Mouse (Mus musculus): ENCODE measurements around the gene U2af1.

Gene U2af1

GRCm38 (mm10) chr17:31662855-31663254 lies 4.2 kb upstream of the U2af1 start:
- DNase-seq (ENCODE audit: low read depth, low spot score), result no peak

GRCm38 (mm10) chr17:31660661-31661250 lies 2.1 kb upstream of the U2af1 start:
- DNase-seq (ENCODE audit: low read depth, low spot score), result no peak

DNA sequence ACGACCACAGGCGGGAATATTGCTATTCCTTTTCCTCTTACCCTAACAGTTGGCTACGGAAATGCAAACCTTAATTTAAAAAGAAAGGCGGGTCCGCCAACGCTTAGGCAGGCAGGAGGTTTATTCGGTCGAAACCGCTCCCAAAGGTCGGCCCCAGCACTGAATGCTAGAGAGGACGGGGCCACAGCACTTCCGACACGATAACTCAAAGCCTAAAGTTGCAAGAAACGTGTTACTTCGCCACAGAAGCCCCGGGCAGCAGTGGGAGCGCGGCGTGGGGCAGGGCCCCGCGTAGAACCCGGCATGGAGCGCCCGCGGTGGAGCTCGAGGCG lies 590 bp downstream of the U2af1 start:
- no peak for DNase-seq (ENCODE audit: low read depth, low spot score)

- peak; percentile 24 for DNase-seq (ENCODE audit: low read depth, low spot score)
Observed at GRCm38 (mm10) chr17:31657141-31657983, 1.3 kb downstream of the U2af1 start.

DNA sequence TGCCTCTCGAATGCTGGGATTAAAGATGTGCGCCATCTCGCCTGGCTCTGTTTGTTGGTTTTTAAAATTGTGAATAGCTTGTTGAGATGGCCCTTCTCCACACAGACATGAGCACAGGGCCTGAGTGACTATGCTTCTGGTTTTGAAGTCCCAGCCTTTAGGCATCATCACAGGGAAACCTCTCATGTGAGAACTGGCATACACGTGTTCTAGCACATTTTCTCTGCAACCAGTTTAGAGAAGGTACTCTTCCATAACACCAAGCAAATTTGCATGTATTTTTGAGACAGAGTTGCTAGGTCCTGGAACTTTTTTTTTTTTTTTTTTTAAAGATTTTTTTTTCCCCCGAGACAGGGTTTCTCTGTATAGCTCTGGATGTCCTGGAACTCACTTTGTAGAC lies 2.0 kb downstream of the U2af1 start:
- DNase-seq (ENCODE audit: low read depth, low spot score), result no peak

DNA sequence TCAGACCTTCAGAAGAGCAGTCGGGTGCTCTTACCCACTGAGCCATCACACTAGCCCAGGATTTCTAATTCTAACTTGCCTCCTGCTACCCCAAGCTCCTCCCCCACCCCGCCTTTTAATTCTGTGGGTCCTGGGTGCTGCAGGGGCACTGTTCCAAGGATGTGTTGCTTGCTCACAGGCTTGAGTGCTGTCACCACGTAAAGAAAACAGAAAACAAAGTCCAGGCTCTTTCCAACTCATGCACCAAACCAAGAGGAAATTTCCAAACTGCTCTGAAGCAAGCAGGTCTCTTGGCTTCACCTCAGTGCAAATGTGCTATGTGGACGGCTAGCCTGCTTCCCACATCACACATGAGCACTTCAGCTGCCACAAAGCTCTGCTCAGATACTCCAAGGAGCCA lies 3.3 kb downstream of the U2af1 start:
- no peak for DNase-seq (ENCODE audit: low read depth, low spot score)

- no peak for DNase-seq (ENCODE audit: low read depth, low spot score)
Observed at GRCm38 (mm10) chr17:31653277-31653676, 5.4 kb downstream of the U2af1 start.

DNA sequence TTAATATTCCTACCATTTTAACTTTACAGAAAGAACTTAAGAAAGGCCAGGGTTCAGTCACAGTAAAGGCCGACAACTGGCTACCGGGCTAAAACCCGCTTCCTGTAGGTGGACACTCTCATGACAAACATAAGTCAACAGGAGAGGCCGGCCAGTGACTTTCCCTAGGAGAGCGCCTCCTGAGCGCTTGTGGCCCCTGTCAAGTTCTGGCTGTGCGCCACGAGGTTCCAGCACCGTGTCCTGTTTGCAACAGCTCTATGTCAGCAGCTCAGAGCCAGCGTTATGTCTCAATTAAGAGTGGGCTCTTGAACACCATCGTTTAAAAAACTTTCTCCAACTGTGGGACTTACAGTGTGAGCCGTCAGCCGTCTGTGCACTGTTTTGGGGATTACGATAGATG lies 6.5 kb downstream of the U2af1 start:
- no peak for DNase-seq (ENCODE audit: low read depth, low spot score)

- DNase-seq (ENCODE audit: low read depth, low spot score), result no peak
Observed at GRCm38 (mm10) chr17:31646199-31647002, 12.3 kb downstream of the U2af1 start.

DNA sequence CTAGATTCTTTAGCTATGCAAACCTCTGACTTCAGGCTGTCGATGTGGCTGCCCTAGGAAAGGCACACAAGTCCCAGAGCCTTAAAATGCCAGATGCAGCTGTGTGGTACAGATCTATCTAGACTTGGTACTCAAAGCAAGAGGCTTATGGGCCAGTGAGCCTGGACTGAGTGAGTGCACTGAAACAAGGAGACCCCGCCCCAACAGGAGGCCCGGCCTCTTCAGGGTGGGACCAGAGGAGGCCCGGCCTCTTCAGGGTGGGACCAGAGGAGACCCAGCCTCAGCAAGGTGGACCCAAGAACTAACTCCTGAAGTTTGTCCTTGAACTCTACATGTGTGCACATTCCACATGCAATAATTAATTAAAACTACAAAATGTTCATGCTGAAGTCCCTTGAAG lies 15.8 kb downstream of the U2af1 start:
- DNase-seq (ENCODE audit: low read depth, low spot score), result no peak

- no peak for DNase-seq (ENCODE audit: low read depth, low spot score)
Observed at GRCm38 (mm10) chr17:31642331-31642730, 16.4 kb downstream of the U2af1 start.

DNA sequence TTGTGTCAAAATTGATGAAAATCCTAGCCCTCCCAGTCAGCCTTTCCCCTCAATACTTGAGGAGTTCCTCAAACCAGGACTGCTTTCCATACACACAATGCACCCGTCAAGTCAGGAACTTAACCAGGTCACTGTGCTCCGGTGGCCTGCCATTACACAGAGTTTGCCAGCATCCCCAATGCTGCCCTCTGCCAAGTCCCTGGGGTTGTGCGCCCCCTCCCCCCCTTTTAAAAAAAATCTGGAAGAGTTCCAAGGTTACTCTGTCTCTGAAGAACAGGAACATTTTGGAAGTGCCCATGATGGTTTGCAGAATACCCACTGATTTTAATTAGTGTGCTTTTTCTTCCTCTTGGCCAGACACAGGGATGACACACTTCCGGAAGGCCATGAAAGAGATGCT lies 19.0 kb downstream of the U2af1 start:
- no peak for DNase-seq (ENCODE audit: low read depth, low spot score)

DNA sequence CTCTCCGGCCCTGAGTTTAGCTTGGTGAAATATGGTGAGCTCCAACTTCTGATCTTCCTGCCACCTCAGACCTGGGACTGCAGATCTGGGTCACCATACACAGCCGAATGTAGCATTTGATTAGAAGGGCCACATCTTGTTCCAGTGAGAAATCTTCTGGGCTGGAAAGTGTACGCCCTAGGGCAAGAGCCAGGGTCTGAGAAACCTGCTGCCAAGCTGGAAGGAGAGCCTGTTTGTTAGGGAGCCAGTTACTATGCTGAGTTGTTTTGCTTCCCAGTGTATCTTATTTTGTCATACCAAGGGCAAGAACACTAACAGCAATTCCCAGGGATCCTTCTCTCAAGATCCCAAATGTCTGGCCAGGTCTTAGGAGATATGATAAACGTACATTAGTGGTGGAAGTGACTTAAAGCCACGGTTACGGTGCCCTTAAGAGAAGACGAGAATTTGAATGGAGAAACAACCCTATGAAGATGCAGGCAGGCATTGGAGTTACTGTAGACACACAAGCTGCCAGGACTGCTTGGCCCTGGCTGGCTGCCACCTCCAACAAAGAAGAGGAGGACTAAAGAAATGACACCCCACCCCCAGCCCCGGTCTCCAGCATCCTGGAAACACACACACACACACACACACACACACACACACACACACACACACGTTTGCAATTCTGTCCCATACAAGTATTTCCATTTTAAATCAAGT lies 20.7 kb downstream of the U2af1 start:
- DNase-seq (ENCODE audit: low read depth, low spot score), result no peak

DNA sequence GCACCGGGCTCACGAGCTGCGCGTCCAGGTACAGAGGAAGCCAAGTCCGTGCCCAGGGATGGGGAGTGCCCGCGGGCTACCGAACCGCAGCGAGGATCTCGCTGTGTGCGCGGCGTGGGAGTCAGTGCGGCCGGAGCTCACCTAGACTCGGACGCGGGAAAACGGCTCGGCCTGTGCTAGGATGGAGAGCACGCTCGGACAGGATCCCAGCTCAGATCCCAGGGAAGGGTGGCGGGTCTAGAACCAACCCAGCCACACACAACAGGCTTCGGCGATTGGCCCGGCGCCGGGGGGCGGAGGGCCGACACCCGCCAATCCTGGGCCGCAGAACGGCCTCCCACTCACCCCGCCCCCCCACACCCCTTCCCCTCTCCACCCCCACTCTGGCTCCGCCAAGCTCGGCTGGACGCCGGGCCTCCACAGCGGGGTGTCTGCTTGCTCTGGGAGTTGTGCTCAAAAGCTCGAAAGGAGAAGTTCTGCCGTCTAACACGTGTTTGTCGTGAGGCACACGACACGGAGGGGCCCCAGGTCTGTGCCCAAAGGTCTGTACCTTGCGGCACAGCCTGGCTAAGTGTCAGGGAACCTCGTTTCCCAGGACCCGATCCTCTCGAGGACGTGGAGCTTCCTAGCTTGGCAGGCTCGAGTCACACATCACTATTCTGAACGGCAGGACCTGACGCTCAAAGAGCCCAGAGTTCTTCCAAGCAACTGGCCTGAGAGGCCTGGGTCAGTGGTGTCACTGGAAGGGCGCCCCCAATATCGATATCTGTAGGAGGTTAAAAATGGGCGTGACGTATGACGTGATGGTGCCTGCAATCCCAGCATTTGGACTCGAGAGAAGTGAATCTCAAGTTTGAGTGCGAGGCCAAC lies 21.5 kb downstream of the U2af1 start, which contains the start of gene Cbs:
Gene Cbs, minus strand, starts transcription at position 297 of the 870 bp plus-strand sequence.
- peak; percentile 35 for DNase-seq (ENCODE audit: low read depth, low spot score)

GRCm38 (mm10) chr17:31636277-31636941 lies 22.3 kb downstream of the U2af1 start:
- DNase-seq (ENCODE audit: low read depth, low spot score), result no peak

- no peak for DNase-seq (ENCODE audit: low read depth, low spot score)
Observed at GRCm38 (mm10) chr17:31635781-31636180, 22.9 kb downstream of the U2af1 start.

DNA sequence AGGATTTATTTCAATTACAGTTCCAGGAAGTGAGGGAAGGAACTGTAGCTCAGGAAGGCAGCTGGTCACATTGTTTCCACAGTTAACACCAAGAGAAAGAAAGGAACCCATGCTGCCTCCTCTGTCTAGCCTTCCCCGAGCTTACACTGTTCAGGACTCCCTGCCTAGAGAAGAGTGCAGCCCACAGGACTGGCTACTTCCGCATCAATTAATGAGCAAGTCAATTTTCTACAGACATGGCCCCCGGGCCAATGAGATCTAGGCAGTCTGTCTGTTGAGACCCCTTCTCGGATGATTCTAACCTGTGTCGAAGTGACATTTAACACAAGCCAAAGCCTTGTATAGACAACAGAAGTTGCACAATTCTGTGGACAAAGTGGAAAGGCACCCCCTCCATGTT lies 23.8 kb downstream of the U2af1 start:
- no peak for DNase-seq (ENCODE audit: low read depth, low spot score)

GRCm38 (mm10) chr17:31633007-31633406 lies 25.7 kb downstream of the U2af1 start:
- DNase-seq (ENCODE audit: low read depth, low spot score), result no peak

- no peak for DNase-seq (ENCODE audit: low read depth, low spot score)
Observed at GRCm38 (mm10) chr17:31631081-31631800, 27.5 kb downstream of the U2af1 start.

GRCm38 (mm10) chr17:31627961-31628360 lies 30.7 kb downstream of the U2af1 start:
- no peak for DNase-seq (ENCODE audit: low read depth, low spot score)

All from CD4-positive helper T cell, adult 2 months (primary cell).